Mouse (Mus musculus) G1E (cell line): ENCODE results near the gene Ralgapa2. TPM values are rescaled to one million over a fixed set of nuclear protein-coding genes. Genes with fewer than 3 reads are reported as not detected.

Experiments
- ATAC-seq: 2 replicates; pipeline ENCODE4 v1.8.0; 2016; ENCODE audit warnings: mild to moderate bottlenecking; ENCODE audit not compliant: insufficient number of reproducible peaks, poor library complexity, low FRiP score, severe bottlenecking; ENCODE audit errors: extremely low read depth
- DNase-seq: peaks from one replicate; pipeline ENCODE4 v3.0.0; 2012; ENCODE audit warnings: low spot score
- H3K27me3 ChIP-seq: 2 replicates; pipeline ENCODE4 v1.6.1; 2012; ENCODE audit warnings: mild to moderate bottlenecking, low read length, inconsistent platforms; ENCODE audit not compliant: insufficient read depth
- H3K36me3 ChIP-seq: replicated peaks from 2 replicates; pipeline ENCODE3; 2012; ENCODE audit warnings: mild to moderate bottlenecking, inconsistent platforms
- H3K4me1 ChIP-seq: 2 replicates; pipeline ENCODE4 v1.6.1; 2012; ENCODE audit warnings: low read depth, low read length, inconsistent platforms, mixed read lengths; ENCODE audit not compliant: insufficient read depth
- H3K4me3 ChIP-seq: 2 replicates; pipeline ENCODE4 v1.5.1; 2012; ENCODE audit warnings: low read depth, mild to moderate bottlenecking, inconsistent platforms, low read length, moderate library complexity, mixed read lengths
- H3K9me3 ChIP-seq: replicated peaks from 2 replicates; pipeline ENCODE4 v1.6.1; 2012; ENCODE audit warnings: inconsistent platforms
- CTCF ChIP-seq: IDR thresholded peaks from 2 replicates; pipeline ENCODE4 v1.5.1; 2012; ENCODE audit warnings: low read depth, low read length, inconsistent platforms, mixed read lengths
- GATA1 ChIP-seq: IDR thresholded peaks from 2 replicates; pipeline ENCODE4 v1.6.1; 2012; ENCODE audit warnings: borderline replicate concordance, low read length, inconsistent platforms, mixed read lengths
- GATA2 ChIP-seq: IDR thresholded peaks from 2 replicates; pipeline ENCODE4 v1.6.1; 2012; ENCODE audit warnings: low read depth, low read length, inconsistent platforms, borderline replicate concordance
- POLR2AphosphoS5 ChIP-seq: IDR thresholded peaks from 2 replicates; pipeline ENCODE4 v1.6.1; 2012; ENCODE audit warnings: low read depth, low read length, inconsistent platforms; ENCODE audit not compliant: insufficient replicate concordance
- TAL1 ChIP-seq: conservative IDR thresholded peaks from 2 replicates; pipeline ENCODE4 v1.6.1; 2012; ENCODE audit warnings: low read depth, low read length, inconsistent platforms, mixed read lengths
- polyA plus RNA-seq: library from polyadenylated mRNA; stranded (reverse); fragments of >175 nt; gene quantifications from 2 replicates; pipeline ENCODE4 v1.2.3, GENCODE M21; 2012
- total RNA-seq, 2 experiments: library from RNA; stranded (forward) in 1 of 2; stranded (reverse) in 1 of 2; fragments of 200-1000 nt in 1 of 2; fragments of >200 nt in 1 of 2; fragmentation: Nextera tagmentation in 1 of 2; gene quantifications; 2 replicates each; pipeline ENCODE4 v1.2.3; 2014 to 2017

Ralgapa2 gene
- total and polyA plus RNA-seq, 3 experiments: 8.2 to 25.2 (median 16.2) TPM

DNA sequence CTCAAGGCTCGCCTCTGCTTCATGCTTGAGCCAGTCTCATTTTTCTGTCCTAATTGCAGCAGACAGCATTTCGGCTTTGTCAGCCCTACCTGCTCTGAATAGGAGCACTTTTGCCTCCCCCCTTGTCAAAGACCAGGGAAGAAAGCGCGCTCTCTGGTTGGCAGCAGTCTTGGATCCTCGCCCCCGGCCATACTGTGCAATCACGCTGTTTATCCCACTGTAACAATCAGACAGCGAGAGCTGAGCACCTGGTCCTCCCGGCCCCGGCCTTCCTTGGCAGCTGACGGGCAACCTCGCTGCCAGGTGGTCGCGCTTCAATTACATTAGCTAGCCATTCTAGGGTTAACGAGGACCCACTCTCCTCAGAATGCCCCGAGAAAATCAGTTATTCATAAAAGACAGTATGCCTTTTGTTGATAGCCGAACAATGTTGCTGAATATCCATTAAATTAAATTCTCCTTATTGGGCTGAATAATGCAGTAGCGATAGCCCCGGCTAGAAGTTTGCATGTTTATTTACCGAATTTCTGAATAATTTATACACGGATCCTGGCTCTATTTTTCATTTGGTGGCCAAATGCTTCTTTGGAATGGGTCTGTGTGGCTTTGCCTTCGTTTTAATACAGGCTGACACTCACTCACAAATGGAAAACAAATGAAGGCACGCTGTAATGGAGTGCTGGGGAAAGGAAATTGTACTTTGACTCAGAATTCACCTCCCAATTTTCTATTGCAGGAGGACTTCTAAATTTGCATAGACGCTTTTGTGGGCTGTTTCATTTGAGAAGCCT lies 232.5 kb downstream of the Ralgapa2 start:
- no peak for DNase-seq
- no peak overlapping the region for H3K4me3 ChIP-seq
- H3K4me1 ChIP-seq: peaks cover 36% of the 10 kb centered on the region
- no peaks in the 10 kb centered on the region for H3K9me3 ChIP-seq
- TF ChIP-seq CTCF (no peak), GATA1 (no peak), TAL1 (no peak), POLR2AphosphoS5 (no peak), GATA2 (no peak)
- no peak for ATAC-seq
- H3K36me3 ChIP-seq: peaks cover 16% of the 10 kb centered on the region
- H3K27me3 ChIP-seq: no peaks in the 10 kb centered on the region

DNA sequence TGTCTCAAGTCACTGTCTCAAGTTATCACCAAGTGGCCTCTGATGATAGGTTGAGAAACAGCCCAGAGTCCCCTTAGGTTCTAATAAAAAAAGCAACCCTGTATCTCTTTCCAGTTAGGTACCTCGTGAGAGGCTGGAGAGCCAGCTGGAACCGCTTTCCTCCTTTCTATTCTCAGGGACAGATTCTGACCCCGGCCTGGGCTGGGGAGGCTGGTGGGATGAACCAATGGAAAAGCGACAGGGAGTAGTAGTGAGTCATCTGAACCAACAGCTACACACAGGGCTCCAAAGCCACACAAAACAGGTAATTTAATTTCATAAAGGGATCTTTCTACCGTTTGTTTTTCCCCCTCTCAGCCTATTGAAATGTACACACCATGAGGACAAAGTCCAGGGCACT lies 233.8 kb downstream of the Ralgapa2 start:
- Histone ChIP-seq H3K27me3 (no peaks in the 10 kb centered on the region), H3K4me3 (no peak overlapping the region), H3K4me1 (peaks cover 29% of the 10 kb centered on the region), H3K9me3 (no peaks in the 10 kb centered on the region), H3K36me3 (peaks cover 16% of the 10 kb centered on the region)
- DNase-seq (no peak), ATAC-seq (no peak)
- TF ChIP-seq GATA1 (no peak), TAL1 (no peak), POLR2AphosphoS5 (no peak), GATA2 (no peak), CTCF (no peak)

DNA sequence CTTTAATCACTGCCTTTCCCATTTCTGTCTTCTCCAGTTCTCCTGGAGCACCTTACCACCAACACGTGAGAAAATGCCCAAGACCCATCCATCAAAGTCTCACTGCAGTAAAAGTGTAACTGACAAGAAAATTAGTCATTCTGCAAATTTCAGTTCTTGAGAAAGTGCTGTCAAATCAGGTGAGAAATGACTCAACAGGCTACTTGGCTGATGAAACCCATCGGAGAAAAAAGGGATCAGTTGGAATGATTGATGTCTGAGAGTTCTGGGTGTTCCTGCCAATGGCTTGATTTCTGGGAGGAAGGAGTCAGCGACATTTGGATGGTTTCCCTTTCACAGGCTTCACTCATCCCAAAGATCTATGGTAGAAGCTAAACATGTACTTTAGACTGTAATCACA lies 245.6 kb downstream of the Ralgapa2 start:
- DNase-seq: no peak
- H3K36me3 ChIP-seq: peaks cover 22% of the 10 kb centered on the region
- no peaks in the 10 kb centered on the region for H3K27me3 ChIP-seq
- no peaks in the 10 kb centered on the region for H3K9me3 ChIP-seq
- H3K4me3 ChIP-seq: no peak overlapping the region
- TF ChIP-seq GATA2 (no peak), TAL1 (no peak), POLR2AphosphoS5 (no peak), CTCF (no peak), GATA1 (no peak)
- H3K4me1 ChIP-seq: no peaks in the 10 kb centered on the region
- ATAC-seq: no peak

GRCm38 (mm10) chr2:146265045-146265444 lies 247.1 kb downstream of the Ralgapa2 start:
- ATAC-seq (no peak), DNase-seq (peak; percentile 4)
- Histone ChIP-seq H3K27me3 (no peaks in the 10 kb centered on the region), H3K4me3 (no peak overlapping the region), H3K4me1 (no peaks in the 10 kb centered on the region), H3K36me3 (peaks cover 24% of the 10 kb centered on the region), H3K9me3 (no peaks in the 10 kb centered on the region)
- TF ChIP-seq POLR2AphosphoS5 (no peak), TAL1 (no peak), CTCF (no peak), GATA1 (no peak), GATA2 (no peak)

DNA sequence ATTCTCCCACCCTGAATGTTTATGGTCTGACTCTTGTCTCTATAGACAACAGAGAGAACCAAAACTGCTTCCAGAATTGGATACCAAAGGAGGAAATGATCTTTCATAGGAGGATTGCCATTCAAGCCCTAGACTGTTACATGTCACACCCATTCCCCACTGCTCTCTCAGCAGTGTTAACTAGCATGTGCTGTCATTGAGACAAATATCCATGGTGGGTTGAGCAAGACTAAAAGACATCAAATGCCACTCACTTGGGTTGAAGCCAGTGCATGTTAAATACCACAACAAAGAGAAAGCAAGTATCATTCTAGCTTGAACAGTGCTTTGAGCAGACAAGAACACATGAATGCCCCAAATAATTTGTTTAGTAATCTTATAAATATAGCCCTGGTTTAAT lies 249.2 kb downstream of the Ralgapa2 start:
- no peak for TF ChIP-seq CTCF
- no peak for TF ChIP-seq TAL1
- TF ChIP-seq POLR2AphosphoS5: no peak
- no peak for TF ChIP-seq GATA2
- no peak for TF ChIP-seq GATA1
- no peak for DNase-seq
- no peak overlapping the region for H3K4me3 ChIP-seq
- peaks cover 5% of the 10 kb centered on the region; the same call in 1 of the 2 replicates for H3K4me1 ChIP-seq
- peaks cover 15% of the 10 kb centered on the region for H3K36me3 ChIP-seq
- ATAC-seq: no peak
- no peaks in the 10 kb centered on the region for H3K27me3 ChIP-seq
- H3K9me3 ChIP-seq: no peaks in the 10 kb centered on the region

DNA sequence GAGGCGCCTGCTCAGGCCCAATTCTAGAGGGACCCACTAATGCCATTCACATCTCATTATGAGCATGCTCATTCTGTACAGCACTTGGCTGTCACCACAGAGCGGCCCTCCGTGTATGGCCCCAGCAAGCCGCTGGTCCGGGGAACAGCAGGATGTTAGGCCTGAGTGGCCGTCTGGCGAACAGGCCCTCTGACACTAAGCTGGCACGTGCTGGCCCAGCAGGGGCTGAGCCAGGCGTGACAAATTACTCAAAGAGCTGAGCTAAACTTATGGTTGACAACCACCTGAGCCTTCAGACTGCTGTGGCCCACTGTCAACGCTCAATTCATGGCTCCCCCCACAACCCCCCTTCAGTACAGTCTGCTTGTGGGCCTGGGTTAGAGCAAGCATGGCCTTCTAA lies 249.9 kb downstream of the Ralgapa2 start:
- Histone ChIP-seq H3K4me3 (no peak overlapping the region), H3K27me3 (no peaks in the 10 kb centered on the region), H3K36me3 (peaks cover 17% of the 10 kb centered on the region), H3K4me1 (peaks cover 5% of the 10 kb centered on the region; the same call in 1 of the 2 replicates), H3K9me3 (no peaks in the 10 kb centered on the region)
- no peak for TF ChIP-seq POLR2AphosphoS5
- no peak for TF ChIP-seq GATA2
- TF ChIP-seq TAL1: no peak
- TF ChIP-seq GATA1: no peak
- no peak for TF ChIP-seq CTCF
- no peak for DNase-seq
- ATAC-seq: no peak

DNA sequence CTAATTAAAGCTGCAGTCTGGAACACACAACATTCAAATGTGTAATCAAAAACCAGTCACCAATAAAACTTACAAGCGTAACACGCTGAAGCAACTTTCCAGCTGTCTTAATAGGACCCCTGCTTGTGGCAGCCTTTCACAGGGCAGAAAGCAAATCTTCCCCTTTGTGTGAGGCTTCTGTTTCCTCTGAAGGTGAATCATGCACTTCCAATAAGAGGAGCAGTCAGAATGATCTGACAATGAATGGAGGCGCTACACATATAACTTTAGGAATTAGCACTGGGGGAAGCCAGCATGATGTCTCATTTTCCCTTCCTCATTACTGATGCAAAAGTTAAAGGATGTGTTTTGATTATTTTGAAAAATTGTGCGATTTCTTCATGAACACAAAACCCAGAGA lies 251.0 kb downstream of the Ralgapa2 start:
- ATAC-seq (no peak), DNase-seq (no peak)
- TF ChIP-seq TAL1: no peak
- TF ChIP-seq POLR2AphosphoS5: no peak
- Histone ChIP-seq H3K36me3 (peaks cover 19% of the 10 kb centered on the region), H3K9me3 (no peaks in the 10 kb centered on the region), H3K4me3 (no peak overlapping the region), H3K4me1 (peaks cover 5% of the 10 kb centered on the region; the same call in 1 of the 2 replicates), H3K27me3 (no peaks in the 10 kb centered on the region)
